Mouse (Mus musculus): ENCODE results near the gene Ttc32.

GRCm38 (mm10) chr12:9071493-9071892 lies 41.7 kb downstream of the Ttc32 start:
- TF ChIP-seq POLR2A (IDR thresholded peaks at IDR 0.05; ENCODE audit: control insufficient read depth, low read depth, low read length) (no peak), CTCF (IDR thresholded peaks at IDR 0.05; ENCODE audit: control insufficient read depth, insufficient read depth, insufficient replicate concordance, low read depth, low read length) (no peak)
